Mouse (Mus musculus): ENCODE data around the gene Pkp4.

GRCm38 (mm10) chr2:59344699-59345098 is 184.0 kb downstream of the Pkp4 start:
- TF ChIP-seq GATA1 (IDR thresholded peaks at IDR 0.05; ENCODE audit: borderline replicate concordance, low read length): no peak
- TF ChIP-seq FLI1 (IDR thresholded peaks at IDR 0.05; ENCODE audit: low read length): no peak
